Mouse (Mus musculus) G1E (cell line): ENCODE data around the gene Tnrc6c. TPM values are rescaled to one million over a fixed set of nuclear protein-coding genes. Genes with fewer than 3 reads are reported as not detected.

Source experiments
- ATAC-seq: 2 replicates; pipeline ENCODE4 v1.8.0; 2016; ENCODE audit warnings: mild to moderate bottlenecking; ENCODE audit not compliant: insufficient number of reproducible peaks, poor library complexity, low FRiP score, severe bottlenecking; ENCODE audit errors: extremely low read depth
- DNase-seq: peaks from one replicate; pipeline ENCODE4 v3.0.0; 2012; ENCODE audit warnings: low spot score
- H3K27me3 ChIP-seq: 2 replicates; pipeline ENCODE4 v1.6.1; 2012; ENCODE audit warnings: mild to moderate bottlenecking, low read length, inconsistent platforms; ENCODE audit not compliant: insufficient read depth
- H3K36me3 ChIP-seq: replicated peaks from 2 replicates; pipeline ENCODE3; 2012; ENCODE audit warnings: mild to moderate bottlenecking, inconsistent platforms
- H3K4me1 ChIP-seq: 2 replicates; pipeline ENCODE4 v1.6.1; 2012; ENCODE audit warnings: low read depth, low read length, inconsistent platforms, mixed read lengths; ENCODE audit not compliant: insufficient read depth
- H3K4me3 ChIP-seq: 2 replicates; pipeline ENCODE4 v1.5.1; 2012; ENCODE audit warnings: low read depth, mild to moderate bottlenecking, inconsistent platforms, low read length, moderate library complexity, mixed read lengths
- H3K9me3 ChIP-seq: replicated peaks from 2 replicates; pipeline ENCODE4 v1.6.1; 2012; ENCODE audit warnings: inconsistent platforms
- CTCF ChIP-seq: IDR thresholded peaks from 2 replicates; pipeline ENCODE4 v1.5.1; 2012; ENCODE audit warnings: low read depth, low read length, inconsistent platforms, mixed read lengths
- GATA1 ChIP-seq: IDR thresholded peaks from 2 replicates; pipeline ENCODE4 v1.6.1; 2012; ENCODE audit warnings: borderline replicate concordance, low read length, inconsistent platforms, mixed read lengths
- GATA2 ChIP-seq: IDR thresholded peaks from 2 replicates; pipeline ENCODE4 v1.6.1; 2012; ENCODE audit warnings: low read depth, low read length, inconsistent platforms, borderline replicate concordance
- POLR2AphosphoS5 ChIP-seq: IDR thresholded peaks from 2 replicates; pipeline ENCODE4 v1.6.1; 2012; ENCODE audit warnings: low read depth, low read length, inconsistent platforms; ENCODE audit not compliant: insufficient replicate concordance
- TAL1 ChIP-seq: conservative IDR thresholded peaks from 2 replicates; pipeline ENCODE4 v1.6.1; 2012; ENCODE audit warnings: low read depth, low read length, inconsistent platforms, mixed read lengths
- polyA plus RNA-seq: library from polyadenylated mRNA; stranded (reverse); fragments of >175 nt; gene quantifications from 2 replicates; pipeline ENCODE4 v1.2.3, GENCODE M21; 2012
- total RNA-seq, 2 experiments: library from RNA; stranded (forward) in 1 of 2; stranded (reverse) in 1 of 2; fragments of 200-1000 nt in 1 of 2; fragments of >200 nt in 1 of 2; fragmentation: Nextera tagmentation in 1 of 2; gene quantifications; 2 replicates each; pipeline ENCODE4 v1.2.3; 2014 to 2017

The Tnrc6c gene
- total and polyA plus RNA-seq, 3 experiments, result 19.2 to 47.5 (median 21.5) TPM

- TF ChIP-seq GATA2, result no peak
- ATAC-seq (no peak), DNase-seq (no peak)
- Histone ChIP-seq H3K9me3 (no peaks in the 10 kb centered on the region), H3K27me3 (peaks cover 47% of the 10 kb centered on the region), H3K4me3 (no peak overlapping the region), H3K4me1 (no peaks in the 10 kb centered on the region), H3K36me3 (no peaks in the 10 kb centered on the region)
Measured at GRCm38 (mm10) chr11:117625196-117625595, 28.9 kb upstream of the Tnrc6c start.

DNA sequence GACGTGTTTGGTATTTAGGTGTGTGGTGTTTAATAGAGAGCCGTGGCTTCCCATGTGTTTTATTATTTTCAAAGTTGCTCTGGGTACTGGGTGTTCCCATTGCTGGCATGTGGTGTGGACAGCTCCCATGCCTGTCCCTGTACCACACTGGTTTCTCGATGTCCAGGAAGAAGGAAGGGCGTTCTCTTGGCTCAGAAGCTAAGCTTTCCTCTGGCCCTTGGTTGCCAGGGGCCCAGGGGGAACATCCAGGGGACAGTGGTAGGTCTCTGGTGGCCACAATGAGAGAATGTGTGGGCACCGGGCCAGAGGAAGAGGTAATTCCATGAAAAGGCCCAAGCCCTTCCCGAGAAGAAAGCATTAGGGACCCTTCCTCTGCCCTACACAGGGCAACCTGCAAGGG lies 27.5 kb upstream of the Tnrc6c start:
- ATAC-seq, result no peak
- Histone ChIP-seq H3K27me3 (peaks cover 44% of the 10 kb centered on the region), H3K4me3 (no peak overlapping the region), H3K4me1 (no peaks in the 10 kb centered on the region), H3K9me3 (no peaks in the 10 kb centered on the region), H3K36me3 (no peaks in the 10 kb centered on the region)
- no peak for DNase-seq
- TF ChIP-seq TAL1 (no peak), GATA2 (no peak), GATA1 (no peak), CTCF (no peak), POLR2AphosphoS5 (no peak)

DNA sequence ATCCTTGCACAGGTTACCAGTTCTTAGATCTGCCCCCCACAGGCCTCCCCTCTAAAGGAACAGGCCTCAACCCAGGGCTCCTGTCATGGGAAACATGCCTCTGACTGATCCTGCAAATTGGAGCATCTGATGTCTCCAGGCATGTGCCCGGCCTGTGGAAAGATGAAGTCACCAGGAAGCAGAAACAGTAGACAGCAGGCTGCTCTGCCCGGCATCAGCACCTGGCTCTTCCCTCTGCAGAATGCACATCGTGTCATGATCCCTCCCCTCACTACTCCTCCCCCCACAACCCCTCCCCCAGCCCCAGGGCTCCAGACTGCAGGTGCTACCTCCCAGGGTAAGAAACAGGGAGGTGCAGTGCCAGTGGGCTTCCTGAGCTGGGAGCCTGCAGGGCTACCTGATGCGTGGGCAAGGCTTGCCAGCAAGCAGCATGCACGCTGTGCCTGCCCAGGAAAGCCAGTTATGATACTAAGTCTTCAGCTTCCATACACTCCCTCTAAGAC lies 27.0 kb upstream of the Tnrc6c start:
- Histone ChIP-seq H3K9me3 (no peaks in the 10 kb centered on the region), H3K36me3 (no peaks in the 10 kb centered on the region), H3K4me3 (no peak overlapping the region), H3K27me3 (peaks cover 44% of the 10 kb centered on the region), H3K4me1 (no peaks in the 10 kb centered on the region)
- DNase-seq, result no peak
- no peak for TF ChIP-seq CTCF
- no peak for TF ChIP-seq POLR2AphosphoS5
- TF ChIP-seq GATA2, result no peak
- TF ChIP-seq GATA1, result no peak
- no peak for TF ChIP-seq TAL1
- no peak for ATAC-seq

GRCm38 (mm10) chr11:117627746-117628311 lies 26.3 kb upstream of the Tnrc6c start:
- peaks cover 44% of the 10 kb centered on the region for H3K27me3 ChIP-seq
- no peak overlapping the region for H3K4me3 ChIP-seq
- ATAC-seq (no peak), DNase-seq (no peak)
- TF ChIP-seq TAL1 (no peak), POLR2AphosphoS5 (no peak), GATA2 (no peak), CTCF (no peak), GATA1 (no peak)
- H3K36me3 ChIP-seq, result no peaks in the 10 kb centered on the region
- H3K4me1 ChIP-seq, result no peaks in the 10 kb centered on the region
- no peaks in the 10 kb centered on the region for H3K9me3 ChIP-seq

GRCm38 (mm10) chr11:117628312-117628779 lies 25.7 kb upstream of the Tnrc6c start:
- no peak for DNase-seq
- Histone ChIP-seq H3K27me3 (peaks cover 46% of the 10 kb centered on the region), H3K4me1 (no peaks in the 10 kb centered on the region)

GRCm38 (mm10) chr11:117629865-117630264 lies 24.2 kb upstream of the Tnrc6c start:
- no peak for ATAC-seq
- H3K4me3 ChIP-seq, result no peak overlapping the region
- no peaks in the 10 kb centered on the region for H3K9me3 ChIP-seq
- H3K27me3 ChIP-seq, result peaks cover 46% of the 10 kb centered on the region
- H3K4me1 ChIP-seq, result no peaks in the 10 kb centered on the region
- no peak for TF ChIP-seq GATA1
- TF ChIP-seq POLR2AphosphoS5, result no peak
- TF ChIP-seq GATA2, result no peak
- no peak for TF ChIP-seq CTCF
- TF ChIP-seq TAL1, result no peak
- no peaks in the 10 kb centered on the region for H3K36me3 ChIP-seq
- DNase-seq, result no peak

More at GRCm38 (mm10) chr11:117628312-117628779, 25.7 kb upstream of the Tnrc6c start:
- Histone ChIP-seq H3K9me3 (no peaks in the 10 kb centered on the region), H3K4me3 (no peak overlapping the region), H3K36me3 (no peaks in the 10 kb centered on the region)
- TF ChIP-seq POLR2AphosphoS5, result no peak
- TF ChIP-seq CTCF, result no peak
- TF ChIP-seq GATA1, result no peak
- no peak for TF ChIP-seq GATA2
- ATAC-seq, result no peak

GRCm38 (mm10) chr11:117630868-117631565 lies 23.1 kb upstream of the Tnrc6c start:
- no peaks in the 10 kb centered on the region for H3K36me3 ChIP-seq
- no peak for ATAC-seq
- no peak for DNase-seq
- H3K4me1 ChIP-seq, result no peaks in the 10 kb centered on the region
- no peak for TF ChIP-seq CTCF
- TF ChIP-seq GATA2, result no peak
- TF ChIP-seq POLR2AphosphoS5, result no peak
- no peak for TF ChIP-seq TAL1
- no peak for TF ChIP-seq GATA1
- H3K4me3 ChIP-seq, result no peak overlapping the region
- H3K27me3 ChIP-seq, result peaks cover 40% of the 10 kb centered on the region
- no peaks in the 10 kb centered on the region for H3K9me3 ChIP-seq
